Mouse (Mus musculus) forebrain, embryonic 12.5 days (tissue): Measurements from ENCODE around the gene Ryr1. TPM values are rescaled to one million over a fixed set of nuclear protein-coding genes. Genes with fewer than 3 reads are reported as not detected.

Source experiments
- ATAC-seq: fragments of 200-750 bp; cut with Nextera tagmentation; 2 replicates; pipeline ENCODE4 v1.8.0; 2017; ENCODE audit warnings: moderate TSS enrichment; ENCODE audit not compliant: low FRiP score
- H3K27ac ChIP-seq: fragments of 300-500 bp; sonication (generic); 2 replicates; pipeline ENCODE4 v1.5.1; 2016; ENCODE audit warnings: mild to moderate bottlenecking
- H3K27me3 ChIP-seq: fragments of 300-500 bp; sonication (generic); 2 replicates; pipeline ENCODE4 v1.6.1; 2016; ENCODE audit warnings: mild to moderate bottlenecking
- H3K36me3 ChIP-seq: fragments of 300-500 bp; sonication (generic); replicated peaks from 2 replicates; pipeline ENCODE4 v1.6.1; 2016; ENCODE audit warnings: mild to moderate bottlenecking
- H3K4me1 ChIP-seq: fragments of 300-500 bp; sonication (generic); 2 replicates; pipeline ENCODE4 v1.6.1; 2016
- H3K4me2 ChIP-seq: fragments of 300-500 bp; sonication (generic); 2 replicates; pipeline ENCODE4 v1.6.1; 2016; ENCODE audit warnings: mild to moderate bottlenecking, moderate library complexity
- H3K4me3 ChIP-seq: fragments of 300-500 bp; sonication (generic); replicated peaks from 2 replicates; pipeline ENCODE4 v1.5.1; 2016; ENCODE audit warnings: mild to moderate bottlenecking
- H3K9ac ChIP-seq: fragments of 300-500 bp; sonication (generic); 2 replicates; pipeline ENCODE4 v1.6.1; 2016; ENCODE audit warnings: mild to moderate bottlenecking
- H3K9me3 ChIP-seq: fragments of 300-500 bp; sonication (generic); 2 replicates; pipeline ENCODE4 v1.6.1; 2016
- WGBS: fragments of 180-500 bp; shearing (Covaris S2); methylation state at CpG from one replicate; pipeline ENCODE4 v1.1.7; 2016; 5-methylcytosine and 5-hydroxymethylcytosine counted together
- polyA plus RNA-seq: library from polyadenylated mRNA; unstranded; fragments of >200 nt; fragmentation: Nextera tagmentation; extraction: Ambion mirVana; gene quantifications from 2 replicates; pipeline ENCODE4 v1.2.1, GENCODE M21; 2016

The Ryr1 gene
- polyA plus RNA-seq, 1 experiment from 2014 or later = 4.8 TPM

GRCm38 (mm10) chr7:29019447-29020220, 105.3 kb downstream of the Ryr1 start:
- H3K27me3 ChIP-seq = peaks cover 55% of the 10 kb centered on the region
- peak overlapping the region; percentile 36 for H3K9ac ChIP-seq
- no peaks in the 10 kb centered on the region for H3K36me3 ChIP-seq
- 4% methylated on average over 88 of the region's 88 CpGs for WGBS
- H3K4me1 ChIP-seq = peaks cover 9% of the 10 kb centered on the region
- no peak for ATAC-seq
- H3K9me3 ChIP-seq = peaks cover 5% of the 10 kb centered on the region; the same call in 1 of the 2 replicates
- H3K4me3 ChIP-seq = peak overlapping the region; percentile 45
- peak overlapping the region; percentile 70 for H3K4me2 ChIP-seq
- H3K27ac ChIP-seq = no peak overlapping the region

DNA sequence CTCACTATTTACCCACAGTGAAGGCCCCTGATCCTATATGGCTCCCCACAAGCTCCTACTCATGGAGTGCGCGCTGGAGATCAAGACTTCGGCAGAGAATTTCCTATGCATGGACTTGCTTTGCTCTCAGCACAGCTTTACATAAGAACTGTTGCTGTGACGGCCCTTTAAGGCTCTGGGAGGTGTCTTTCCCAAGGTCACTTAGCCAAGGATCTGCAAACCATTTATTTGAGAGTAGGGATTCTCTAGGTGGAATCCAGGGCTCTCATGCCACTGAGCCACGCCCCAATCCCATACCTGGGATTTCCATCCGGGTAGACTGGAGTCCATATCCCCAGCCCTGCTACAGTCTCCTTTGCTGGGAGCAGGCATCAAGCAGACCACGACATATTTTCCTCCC, 107.8 kb downstream of the Ryr1 start:
- Histone ChIP-seq H3K4me2 (no peak overlapping the region), H3K9ac (no peak overlapping the region), H3K36me3 (no peaks in the 10 kb centered on the region), H3K4me3 (no peak overlapping the region), H3K27ac (no peak overlapping the region), H3K27me3 (peaks cover 52% of the 10 kb centered on the region), H3K4me1 (peaks cover 9% of the 10 kb centered on the region), H3K9me3 (peaks cover 5% of the 10 kb centered on the region; the same call in 1 of the 2 replicates)
- 81% methylated on average over 7 of the region's 7 CpGs for WGBS
- ATAC-seq = no peak

GRCm38 (mm10) chr7:29016440-29016839, 108.5 kb downstream of the Ryr1 start:
- ATAC-seq = no peak
- no peak overlapping the region; the same call in 1 of the 2 replicates for H3K9ac ChIP-seq
- WGBS = 83% methylated on average over 7 of the region's 7 CpGs
- H3K4me3 ChIP-seq = no peak overlapping the region
- peaks cover 9% of the 10 kb centered on the region for H3K4me1 ChIP-seq
- H3K36me3 ChIP-seq = no peaks in the 10 kb centered on the region
- H3K27ac ChIP-seq = no peak overlapping the region
- no peak overlapping the region for H3K4me2 ChIP-seq
- H3K9me3 ChIP-seq = peaks cover 5% of the 10 kb centered on the region; the same call in 1 of the 2 replicates
- peaks cover 51% of the 10 kb centered on the region for H3K27me3 ChIP-seq

DNA sequence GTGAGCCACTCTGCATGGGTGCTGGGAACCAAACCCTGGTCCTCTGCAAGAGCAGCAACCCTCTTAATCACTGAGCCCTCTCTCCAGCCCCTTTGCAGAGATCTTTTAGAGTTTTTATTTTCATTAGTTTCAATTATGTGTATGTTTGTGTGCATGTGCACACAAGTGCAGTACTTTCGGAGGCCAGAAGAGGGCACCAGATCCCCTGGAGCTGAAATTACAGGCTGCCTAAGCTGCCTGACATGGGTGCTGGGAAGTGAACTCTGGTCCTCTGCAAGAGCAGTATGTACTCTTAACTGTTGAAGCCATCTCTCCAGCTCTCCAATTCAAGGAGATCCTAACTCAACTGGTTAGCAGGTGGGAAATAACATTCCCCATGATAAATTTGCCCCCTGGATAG, 110.0 kb downstream of the Ryr1 start:
- Histone ChIP-seq H3K4me1 (peaks cover 8% of the 10 kb centered on the region), H3K4me2 (no peak overlapping the region), H3K27ac (no peak overlapping the region), H3K4me3 (no peak overlapping the region), H3K9ac (no peak overlapping the region), H3K27me3 (peaks cover 37% of the 10 kb centered on the region), H3K9me3 (peaks cover 5% of the 10 kb centered on the region; the same call in 1 of the 2 replicates), H3K36me3 (no peaks in the 10 kb centered on the region)
- ATAC-seq = no peak
- WGBS = 96% methylated on average over 1 of the region's 1 CpGs

GRCm38 (mm10) chr7:29008714-29009113, 116.3 kb downstream of the Ryr1 start:
- H3K9me3 ChIP-seq = no peaks in the 10 kb centered on the region
- 80% methylated on average over 9 of the region's 9 CpGs for WGBS
- H3K4me3 ChIP-seq = no peak overlapping the region
- no peaks in the 10 kb centered on the region for H3K36me3 ChIP-seq
- H3K9ac ChIP-seq = no peak overlapping the region
- no peaks in the 10 kb centered on the region; the same call in 1 of the 2 replicates for H3K27me3 ChIP-seq
- no peak for ATAC-seq
- H3K4me1 ChIP-seq = no peaks in the 10 kb centered on the region
- H3K4me2 ChIP-seq = no peak overlapping the region
- no peak overlapping the region for H3K27ac ChIP-seq

- WGBS = 95% methylated on average over 10 of the region's 10 CpGs
- no peak overlapping the region for H3K27ac ChIP-seq
- no peaks in the 10 kb centered on the region; the same call in 1 of the 2 replicates for H3K27me3 ChIP-seq
- no peak for ATAC-seq
- H3K9ac ChIP-seq = no peak overlapping the region
- H3K36me3 ChIP-seq = no peaks in the 10 kb centered on the region
- H3K4me2 ChIP-seq = no peak overlapping the region
- no peaks in the 10 kb centered on the region for H3K4me1 ChIP-seq
- no peak overlapping the region for H3K4me3 ChIP-seq
- no peaks in the 10 kb centered on the region for H3K9me3 ChIP-seq
Observed at GRCm38 (mm10) chr7:29008171-29008570, 116.8 kb downstream of the Ryr1 start.

- Histone ChIP-seq H3K36me3 (no peaks in the 10 kb centered on the region), H3K4me2 (no peak overlapping the region), H3K27me3 (peaks cover 3% of the 10 kb centered on the region; the same call in 1 of the 2 replicates), H3K9me3 (no peaks in the 10 kb centered on the region), H3K9ac (no peak overlapping the region), H3K4me3 (no peak overlapping the region), H3K27ac (no peak overlapping the region), H3K4me1 (no peaks in the 10 kb centered on the region)
- no peak for ATAC-seq
- 83% methylated on average over 9 of the region's 9 CpGs for WGBS
Observed at GRCm38 (mm10) chr7:29007224-29008101, 117.5 kb downstream of the Ryr1 start.

DNA sequence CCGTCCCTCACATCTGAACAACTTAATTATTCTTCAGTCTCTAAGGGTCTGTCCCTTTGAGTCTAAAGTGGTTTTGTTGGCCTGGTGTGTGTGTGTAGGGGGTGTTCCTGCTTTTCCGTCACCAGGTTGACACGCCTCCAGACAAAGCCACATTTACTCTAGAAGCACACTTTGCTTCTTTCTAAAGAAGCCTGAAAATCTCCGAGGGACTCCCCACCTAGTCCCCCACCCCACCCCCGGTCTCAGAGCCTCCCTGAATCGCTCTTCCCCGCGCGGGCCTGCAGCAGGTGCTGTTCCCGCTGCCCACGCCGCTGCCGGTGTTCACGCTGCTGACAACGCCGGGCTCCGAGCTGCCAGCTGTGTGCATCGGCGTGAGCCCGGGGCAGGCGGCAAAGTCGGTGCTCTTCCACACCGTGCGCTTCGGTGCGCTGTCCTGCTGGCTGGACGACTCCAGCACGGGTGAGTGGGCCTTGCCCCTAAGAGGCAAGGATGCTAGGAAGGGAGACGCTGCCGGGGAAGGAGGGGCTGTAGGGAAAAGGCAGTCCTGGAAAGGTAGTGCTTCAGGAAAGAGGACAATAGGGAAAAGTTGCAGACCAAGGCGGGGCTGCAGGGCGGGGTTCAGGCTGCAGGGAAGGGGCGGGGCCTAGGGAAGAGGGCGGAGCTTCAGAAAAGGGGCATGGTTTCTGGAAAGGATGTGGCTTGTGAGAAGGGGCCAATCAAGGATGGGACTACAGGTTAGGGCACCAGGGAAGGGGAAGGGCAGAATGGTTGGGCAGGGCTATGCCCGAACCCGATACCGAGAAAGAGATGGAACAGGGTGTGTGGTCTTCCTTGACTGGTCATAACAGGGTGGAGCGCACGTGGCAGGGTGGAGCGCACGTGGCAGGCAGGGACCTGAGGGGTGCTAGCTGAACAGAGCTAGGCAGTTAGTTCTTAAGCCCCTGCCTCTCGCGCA, 124.1 kb downstream of the Ryr1 start:
- peak; percentile 82 for ATAC-seq
- peak overlapping the region; percentile 43; the same call in 1 of the 2 replicates for H3K27ac ChIP-seq
- H3K27me3 ChIP-seq = peaks cover 21% of the 10 kb centered on the region
- peak overlapping the region; percentile 45 for H3K4me3 ChIP-seq
- H3K9ac ChIP-seq = peak overlapping the region; percentile 55
- 5% methylated on average over 43 of the region's 43 CpGs for WGBS
- H3K4me1 ChIP-seq = peaks cover 7% of the 10 kb centered on the region
- no peaks in the 10 kb centered on the region for H3K36me3 ChIP-seq
- no peaks in the 10 kb centered on the region for H3K9me3 ChIP-seq
- H3K4me2 ChIP-seq = peak overlapping the region; percentile 75

DNA sequence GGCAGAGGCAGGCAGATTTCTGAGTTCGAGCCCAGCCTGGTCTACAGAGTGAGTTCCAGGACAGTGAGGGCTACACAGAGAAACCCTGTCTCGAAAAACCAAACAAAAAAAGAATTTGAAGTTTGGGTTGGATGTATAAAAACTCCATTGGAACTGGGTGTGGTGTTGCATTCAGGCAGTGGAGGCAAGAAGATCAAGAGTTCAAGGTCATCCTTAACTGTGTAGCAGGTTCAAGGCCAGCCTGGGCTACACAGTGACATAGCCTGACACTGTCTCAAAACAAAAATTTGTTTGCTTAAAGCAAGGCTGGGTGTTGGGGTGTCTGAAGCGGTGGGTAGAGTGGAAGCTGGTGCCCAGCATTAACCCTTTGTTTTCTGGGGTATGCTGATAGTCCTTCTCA, 131.6 kb downstream of the Ryr1 start:
- Histone ChIP-seq H3K4me2 (no peak overlapping the region), H3K27ac (no peak overlapping the region), H3K4me1 (no peaks in the 10 kb centered on the region), H3K36me3 (no peaks in the 10 kb centered on the region), H3K27me3 (no peaks in the 10 kb centered on the region), H3K4me3 (no peak overlapping the region), H3K9ac (no peak overlapping the region), H3K9me3 (no peaks in the 10 kb centered on the region)
- ATAC-seq = no peak
- 81% methylated on average over 3 of the region's 3 CpGs for WGBS

- H3K27ac ChIP-seq = no peak overlapping the region
- H3K4me3 ChIP-seq = no peak overlapping the region
- no peaks in the 10 kb centered on the region for H3K9me3 ChIP-seq
- no peak overlapping the region for H3K4me2 ChIP-seq
- WGBS = 86% methylated on average over 3 of the region's 3 CpGs
- no peak overlapping the region for H3K9ac ChIP-seq
- ATAC-seq = no peak
- H3K36me3 ChIP-seq = no peaks in the 10 kb centered on the region
- H3K4me1 ChIP-seq = no peaks in the 10 kb centered on the region
- H3K27me3 ChIP-seq = no peaks in the 10 kb centered on the region
Observed at GRCm38 (mm10) chr7:28992997-28993396, 132.0 kb downstream of the Ryr1 start.

DNA sequence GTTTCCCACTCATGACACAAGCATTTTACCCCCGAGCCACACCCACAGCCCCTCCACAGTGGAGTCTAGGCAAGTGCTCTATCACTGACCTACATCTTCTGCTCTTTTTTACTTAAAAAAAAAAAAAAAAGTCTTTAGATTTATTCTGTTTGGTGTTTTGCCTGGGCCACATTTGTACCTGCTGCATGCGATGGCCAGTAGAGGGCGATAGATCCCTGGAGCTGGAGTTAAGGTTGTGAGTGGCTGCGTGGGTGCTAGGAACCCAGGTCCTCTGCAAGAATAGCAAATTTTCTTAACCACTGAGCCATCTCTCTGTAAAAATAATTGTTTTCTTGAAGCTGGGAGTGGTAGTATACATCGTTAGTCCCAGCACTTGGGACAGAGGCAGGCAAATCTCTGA, 133.4 kb downstream of the Ryr1 start:
- 68% methylated on average over 5 of the region's 5 CpGs for WGBS
- no peak overlapping the region for H3K9ac ChIP-seq
- H3K27ac ChIP-seq = no peak overlapping the region
- no peaks in the 10 kb centered on the region for H3K36me3 ChIP-seq
- ATAC-seq = no peak
- no peak overlapping the region for H3K4me2 ChIP-seq
- no peak overlapping the region for H3K4me3 ChIP-seq
- no peaks in the 10 kb centered on the region for H3K9me3 ChIP-seq
- no peaks in the 10 kb centered on the region for H3K4me1 ChIP-seq
- no peaks in the 10 kb centered on the region for H3K27me3 ChIP-seq
